Mouse (Mus musculus) cerebellum, adult 2 months (tissue): ENCODE measurements around the gene Slc47a2.

Source experiments
- CTCF ChIP-seq: fragments of 200-500 bp; IDR thresholded peaks from 2 replicates; pipeline ENCODE4 v1.5.1; 2011; ENCODE audit warnings: low read depth, mild to moderate bottlenecking, control low read depth, low read length, moderate library complexity, borderline replicate concordance; ENCODE audit not compliant: insufficient read depth
- POLR2A ChIP-seq: fragments of 200-500 bp; IDR thresholded peaks from 2 replicates; pipeline ENCODE4 v1.6.1; 2011; ENCODE audit warnings: low read length, control low read depth, borderline replicate concordance; ENCODE audit not compliant: insufficient read depth

DNA sequence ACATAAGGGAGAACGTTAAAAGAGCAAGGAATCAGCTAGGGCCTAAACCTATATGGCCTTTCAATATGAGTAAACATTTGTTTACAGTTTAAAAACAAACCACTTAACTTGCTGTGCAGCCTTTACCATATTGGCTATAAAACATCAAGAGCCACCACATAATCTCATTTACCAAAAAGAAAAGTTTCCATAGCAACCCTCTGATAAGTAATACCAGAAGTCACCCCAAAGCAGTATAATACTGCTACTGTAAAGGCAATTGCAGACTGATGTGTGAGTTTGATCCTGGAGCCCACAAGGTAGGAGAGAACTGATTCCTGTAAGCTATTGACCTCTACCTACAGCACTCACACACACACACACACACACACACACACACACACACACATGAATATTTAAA lies 68.2 kb downstream of the Slc47a2 start:
- TF ChIP-seq CTCF (no peak), POLR2A (no peak)
